Mouse (Mus musculus): ENCODE results near the gene Nudt5.
A peak's percentile ranks its signal among the peaks of the same experiment; 100 is the strongest.

The Nudt5 gene

DNA sequence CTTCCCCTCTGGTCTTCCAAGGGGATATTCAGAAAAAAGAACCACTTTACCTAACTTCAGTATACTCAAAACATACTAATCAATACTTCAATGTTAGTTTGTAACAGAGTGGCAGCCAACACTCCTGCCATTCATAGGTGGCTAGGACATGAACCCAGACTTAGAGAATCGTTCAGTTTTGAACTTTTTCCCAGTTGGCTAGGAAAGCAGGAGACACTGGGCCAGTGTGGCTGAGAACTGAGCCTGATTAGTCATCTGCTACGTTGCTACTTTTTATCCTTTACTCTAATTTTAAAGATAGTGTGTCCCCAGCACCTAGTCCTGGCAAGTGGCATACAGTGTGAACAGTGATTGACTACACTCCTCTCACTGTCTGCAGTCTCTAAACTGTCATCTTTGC is 22.9 kb downstream of the Nudt5 start:
- peak; percentile 72 for DNase-seq (ENCODE audit: low spot score)

DNA sequence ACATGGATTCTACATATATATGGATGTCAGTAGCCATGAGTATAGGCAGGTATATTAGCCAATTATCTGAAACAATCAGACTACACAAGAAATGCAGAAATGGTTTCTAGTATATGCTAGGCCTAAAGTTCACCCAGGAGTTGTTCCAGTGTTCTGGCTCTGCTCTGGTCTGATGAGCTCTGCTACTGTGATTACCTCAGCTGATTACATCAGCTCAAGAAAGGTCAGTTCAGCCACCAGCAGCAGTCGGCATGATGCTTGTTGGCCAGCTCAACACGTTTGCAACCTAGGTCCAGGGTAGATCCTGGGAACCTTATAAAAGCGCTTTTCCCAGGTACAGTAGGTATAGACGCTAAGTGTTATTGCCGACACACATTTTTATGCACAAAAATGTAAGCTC is 24.9 kb downstream of the Nudt5 start:
- DNase-seq (ENCODE audit: low spot score): peak; percentile 24

DNA sequence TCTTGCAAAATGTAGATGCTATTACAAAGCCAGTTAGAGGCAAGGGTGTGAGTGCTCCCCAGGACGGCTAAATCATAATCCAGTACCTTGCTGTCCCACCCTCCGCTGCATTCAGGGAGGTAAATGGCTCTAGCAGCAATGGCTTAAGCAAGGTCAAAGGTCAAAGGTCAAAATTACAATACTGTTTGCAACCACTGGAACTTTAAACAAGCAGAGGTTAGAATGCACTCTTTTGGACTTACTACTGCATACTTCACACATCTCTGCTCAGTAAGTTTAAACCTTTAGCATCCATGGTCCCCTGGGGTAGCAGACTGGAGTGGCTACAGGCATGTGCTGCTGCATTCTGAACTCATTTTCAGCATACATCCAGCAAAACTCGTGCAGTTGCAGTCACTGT is 32.6 kb downstream of the Nudt5 start:
- DNase-seq (ENCODE audit: low spot score): no peak

DNA sequence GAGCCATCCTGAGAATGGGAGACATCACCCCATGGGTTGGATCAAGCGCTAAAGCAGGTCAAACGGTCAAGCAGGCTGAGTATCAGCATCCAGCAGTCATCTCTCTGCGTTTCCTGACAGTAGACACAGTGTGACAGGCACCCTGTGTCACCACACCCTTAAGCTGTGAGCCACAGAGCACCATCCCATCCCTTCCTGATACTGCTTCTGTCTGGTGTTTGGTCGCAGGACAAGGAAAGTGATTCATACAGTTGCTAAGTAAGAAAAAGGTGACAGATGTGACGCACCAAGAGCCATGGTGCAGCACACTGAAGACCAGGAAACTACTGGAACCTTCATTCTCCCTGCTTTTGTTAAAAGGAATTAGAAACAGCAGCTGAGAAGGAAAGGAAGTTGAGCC is 44.0 kb downstream of the Nudt5 start:
- DNase-seq (ENCODE audit: low spot score): no peak

DNA sequence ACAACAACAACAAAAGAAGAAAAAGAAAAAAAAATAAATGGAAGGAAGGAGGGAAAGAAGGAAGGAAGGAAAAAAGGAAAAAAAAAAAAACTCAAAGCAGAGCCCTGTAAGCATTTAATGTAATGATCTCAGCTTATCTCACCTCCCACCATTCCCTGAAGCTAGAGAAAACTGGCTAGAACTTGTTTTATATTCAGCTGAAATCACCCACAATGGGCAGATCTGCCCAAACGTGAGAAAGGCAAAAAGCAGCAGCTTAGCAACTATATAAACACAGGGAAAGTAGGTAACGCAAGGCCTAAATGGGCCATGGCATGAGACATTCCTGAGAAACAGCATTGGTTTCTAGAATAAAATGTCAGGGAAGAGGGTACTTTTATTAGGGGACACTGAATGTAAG is 44.6 kb downstream of the Nudt5 start:
- no peak for DNase-seq (ENCODE audit: low spot score)

DNA sequence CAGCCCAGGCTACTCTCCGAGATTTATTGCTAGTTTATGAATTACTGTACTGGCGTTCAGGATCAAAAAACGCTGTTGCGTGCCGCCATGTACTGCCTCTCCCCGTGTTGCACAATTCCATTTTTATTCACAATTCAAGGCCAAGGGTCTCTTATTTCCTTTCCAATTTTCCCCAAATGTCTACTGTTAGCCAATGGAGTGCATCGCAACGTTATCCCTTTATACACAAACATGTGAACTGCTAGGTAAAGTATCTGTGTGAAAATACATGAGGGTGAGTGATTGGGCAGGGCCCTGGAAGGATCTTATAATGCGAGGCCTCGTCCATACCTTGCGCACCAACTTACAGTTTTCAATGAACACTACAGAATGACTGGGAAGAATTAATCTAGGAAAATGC is 49.5 kb downstream of the Nudt5 start:
- DNase-seq (ENCODE audit: low spot score): peak; percentile 28

DNA sequence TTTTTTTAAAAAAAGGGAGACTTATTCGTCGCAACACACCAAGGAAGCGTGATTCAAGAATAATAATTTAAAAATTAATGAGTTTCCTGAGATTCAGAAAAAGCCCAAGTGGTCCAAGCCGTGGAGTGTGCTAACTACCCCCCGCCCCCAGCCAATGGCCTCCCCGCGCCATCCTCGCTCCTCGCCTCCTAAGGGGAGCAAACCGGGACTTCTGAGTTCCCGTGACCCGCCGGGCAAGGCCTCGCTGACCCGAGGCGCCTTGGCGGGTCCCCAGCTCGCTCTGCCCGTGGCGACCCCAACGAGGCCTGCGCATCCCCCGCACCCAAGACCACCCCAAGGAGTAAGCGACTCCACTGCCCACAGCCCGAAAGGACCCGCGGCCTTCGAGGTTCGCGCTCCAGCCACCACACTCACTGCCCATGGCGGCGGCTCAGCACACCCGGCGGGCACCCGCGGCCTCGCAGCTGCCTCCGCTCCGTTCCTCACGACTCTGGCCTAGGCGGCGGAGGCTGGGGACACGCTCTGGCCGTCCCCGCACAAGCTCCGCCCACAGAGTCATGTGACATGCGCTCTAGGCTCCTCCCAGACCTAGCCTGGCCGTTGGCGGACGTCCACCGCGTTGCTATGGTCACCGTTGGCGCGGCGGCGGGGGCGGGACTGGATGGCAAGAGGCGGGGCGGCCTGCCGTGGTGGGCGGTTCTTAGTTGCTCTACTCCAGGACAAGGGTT is 50.2 kb downstream of the Nudt5 start, which contains the start of gene Sec61a2:
Sec61a2 (minus strand) TSS at position 590 of the 728 bp plus-strand sequence.
- DNase-seq (ENCODE audit: low spot score): peak; percentile 97

DNA sequence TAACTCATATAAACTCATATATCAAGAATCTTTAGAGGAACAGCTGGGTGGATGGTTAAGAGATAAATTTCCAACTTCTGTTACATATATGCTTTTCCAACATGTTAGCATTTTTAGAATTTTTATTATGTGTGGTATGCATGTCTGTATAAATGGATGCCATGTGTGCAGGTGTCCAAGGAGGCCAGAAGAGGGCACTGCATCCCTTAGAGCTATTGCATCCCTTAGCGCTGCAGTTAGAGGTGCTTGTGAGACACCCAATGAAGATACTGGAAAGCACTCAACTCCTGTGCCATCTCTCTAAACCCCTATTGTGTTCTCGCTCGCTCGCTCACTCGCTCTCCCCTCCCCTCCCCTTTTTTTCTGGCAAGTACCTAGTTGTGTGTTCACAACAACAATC is 55.3 kb downstream of the Nudt5 start:
- DNase-seq (ENCODE audit: low spot score): no peak

DNA sequence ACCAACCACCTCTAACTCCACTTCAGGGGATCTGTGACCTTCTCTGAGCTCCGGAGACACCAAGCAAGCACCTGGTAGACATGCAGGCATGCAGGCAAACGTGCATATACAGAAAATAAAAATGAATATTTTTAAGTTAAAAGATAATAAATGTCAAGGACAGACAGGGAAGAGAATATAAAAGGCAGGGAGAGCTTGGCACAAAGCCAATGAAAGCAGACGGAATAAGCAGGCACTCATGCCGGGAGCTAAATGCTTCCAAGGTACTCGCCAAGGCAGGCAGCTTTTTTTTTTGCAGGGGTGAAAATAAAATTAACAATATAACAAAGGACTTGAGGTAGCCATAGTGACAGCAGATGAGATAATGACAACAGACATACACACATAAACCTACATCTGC is 61.3 kb downstream of the Nudt5 start:
- DNase-seq (ENCODE audit: low spot score): peak; percentile 13

DNA sequence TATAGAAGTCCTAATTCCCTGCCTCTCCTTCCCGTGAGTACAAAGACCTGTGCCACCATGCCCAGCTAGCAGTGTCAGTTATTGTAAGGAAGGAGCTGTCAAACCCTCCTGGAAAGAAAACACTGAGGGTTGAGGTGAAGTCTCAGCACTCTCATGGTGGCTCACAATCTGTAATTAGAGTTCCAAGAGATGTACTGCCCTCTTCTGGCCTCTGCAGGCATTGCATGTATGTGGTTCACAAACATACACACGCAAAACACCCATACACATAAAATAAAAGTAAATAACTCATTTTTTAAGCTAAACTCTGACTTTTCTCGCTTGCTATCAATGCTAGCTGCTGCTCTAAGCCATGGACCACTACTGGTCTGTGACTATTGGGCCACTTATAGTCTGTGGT is 61.8 kb downstream of the Nudt5 start:
- DNase-seq (ENCODE audit: low spot score): peak; percentile 32

DNA sequence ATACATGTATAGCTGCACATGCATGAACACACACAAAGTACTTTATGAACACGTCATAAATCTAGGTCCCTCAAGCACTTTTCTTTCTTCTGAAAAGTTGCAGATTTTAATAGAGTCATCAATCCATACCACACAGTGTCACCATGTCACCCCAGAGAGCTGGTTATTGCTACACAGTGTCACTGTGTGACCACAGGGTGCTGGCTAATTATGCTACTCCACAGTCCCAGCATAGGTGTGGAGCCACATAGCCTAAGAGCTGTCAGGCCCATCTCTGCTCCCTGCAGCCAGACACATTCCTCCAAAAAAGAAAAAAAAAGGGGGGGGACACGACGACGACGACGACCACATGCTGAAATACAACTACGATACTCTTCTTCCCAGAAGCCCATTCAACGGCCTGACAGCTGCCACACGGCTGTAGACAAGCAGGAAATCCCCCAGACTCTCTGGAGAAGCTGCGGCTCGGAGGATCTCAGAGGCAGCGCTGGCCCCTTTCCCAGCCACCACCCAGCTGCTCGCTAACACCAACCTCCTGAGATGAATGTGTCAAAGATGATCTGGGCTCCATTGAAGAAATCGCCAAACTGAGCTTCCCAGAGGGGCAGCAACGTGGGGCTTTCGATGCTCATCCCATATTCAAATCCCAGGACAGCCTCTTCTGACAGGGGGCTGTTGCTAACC is 66.6 kb downstream of the Nudt5 start:
- DNase-seq (ENCODE audit: low spot score): no peak

All from adipocyte (in vitro differentiated cells).